Mouse (Mus musculus) lung, adult 10 weeks (tissue): Measurements from ENCODE around the gene Skiv2l. TPM values are rescaled to one million over a fixed set of nuclear protein-coding genes. Genes with fewer than 3 reads are reported as not detected.

Source experiments
- polyA plus RNA-seq: library from polyadenylated mRNA; stranded (reverse); fragments of 350-450 nt; fragmentation: Illumina TruSeq; extraction: RNeasy Lipid Tissue Mini Kit (QIAGEN cat#74804); gene quantifications from one replicate; pipeline ENCODE4 v1.2.3, GENCODE M21; 2014; ENCODE audit warnings: low read depth, low replicate concordance; ENCODE audit not compliant: insufficient read depth

Gene Skiv2l
- 19.3 TPM for polyA plus RNA-seq

GRCm38 (mm10) chr17:34849722-34850516 is at the start of gene Skiv2l, which contains the start of gene Nelfe:
TSS of gene Skiv2l (minus strand) at chr17:34850210.
TSS of gene Nelfe (plus strand) at chr17:34850391.

GRCm38 (mm10) chr17:34898160-34898586 is 48.2 kb upstream of the Skiv2l start, which contains the start of the genes C2 and Ehmt2:
TSS of gene C2 (minus strand) at chr17:34898265.
TSS of gene Ehmt2 (plus strand) at chr17:34898469.

GRCm38 (mm10) chr17:34881683-34882310 is 31.8 kb upstream of the Skiv2l start, which contains the start of gene Gm20547:
TSS of gene Gm20547 (minus strand) at chr17:34882042.

GRCm38 (mm10) chr17:34879336-34879879 is 29.4 kb upstream of the Skiv2l start, which contains the start of gene Zbtb12:
TSS of gene Zbtb12 (plus strand) at chr17:34879483.

GRCm38 (mm10) chr17:34862416-34863081 is 12.5 kb upstream of the Skiv2l start, which contains the start of gene Cfb:
TSS of gene Cfb (minus strand) at chr17:34862518.

DNA sequence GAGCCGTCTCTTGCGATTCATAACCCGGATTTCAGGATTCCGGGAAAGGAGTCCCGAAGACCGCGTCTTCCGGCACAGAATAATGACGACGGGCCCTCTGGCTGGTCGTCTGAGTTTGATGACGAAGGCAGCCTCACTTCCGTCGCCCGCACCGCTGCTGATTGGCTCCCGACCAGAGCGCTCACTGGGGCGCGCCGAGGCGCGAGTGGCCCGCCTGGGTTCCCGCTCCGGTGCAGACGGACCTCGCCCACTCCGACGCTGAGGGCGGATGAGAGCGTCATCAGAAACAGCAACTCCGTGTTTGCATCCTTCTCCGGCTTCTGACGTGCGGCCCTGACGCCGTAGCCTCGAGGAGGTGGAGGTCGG is 13.2 kb downstream of the Skiv2l start, which contains the start of the genes Stk19 and Dxo:
Gene Stk19 (minus strand): TSS at position 90 of the 366 bp plus-strand sequence.
Gene Dxo (plus strand): TSS at position 164 of the 366 bp plus-strand sequence.

DNA sequence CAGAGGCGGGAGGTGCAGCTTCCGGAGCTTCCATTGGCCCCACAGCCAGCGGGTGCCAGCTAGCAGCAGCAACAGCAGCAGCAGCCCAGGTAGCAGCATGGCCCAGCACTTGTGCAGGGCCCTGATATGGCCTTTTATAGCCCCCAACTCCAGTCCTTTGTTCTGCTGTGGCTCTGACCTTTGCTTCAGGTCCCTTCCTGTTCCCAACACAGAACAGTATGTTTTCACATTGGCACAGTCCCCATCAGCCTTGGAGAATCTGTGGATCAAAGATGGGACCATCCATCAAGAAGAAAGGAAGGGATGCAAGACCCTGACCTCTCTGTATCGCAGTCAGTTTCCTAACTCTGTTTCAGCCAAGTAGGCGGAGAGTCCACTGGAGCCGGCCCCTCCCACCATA is 45.7 kb downstream of the Skiv2l start, which contains the start of gene Cyp21a1:
Gene Cyp21a1 (minus strand): TSS at position 261 of the 400 bp plus-strand sequence.

Other genes starting within 250 kb of the Skiv2l start
- 48.1 TPM for gene Rnf5, start 246.5 kb downstream of the Skiv2l start, polyA plus RNA-seq
- gene Agpat1, start 245.9 kb downstream of the Skiv2l start, polyA plus RNA-seq, result 36.8 TPM
- gene Egfl8, start 234.2 kb downstream of the Skiv2l start, polyA plus RNA-seq, result 4.1 TPM
- 30.7 TPM for gene Ppt2, start 221.7 kb downstream of the Skiv2l start, polyA plus RNA-seq
- gene Prrt1, start 220.7 kb downstream of the Skiv2l start, polyA plus RNA-seq, result 1.6 TPM
- gene Fkbpl, start 205.4 kb downstream of the Skiv2l start, polyA plus RNA-seq, result 6.8 TPM
- 31.2 TPM for gene Atf6b, start 203.1 kb downstream of the Skiv2l start, polyA plus RNA-seq
- 7.5 TPM for gene Tnxb, start 179.7 kb downstream of the Skiv2l start, polyA plus RNA-seq
- 122 TPM for gene C4b, start 106.3 kb downstream of the Skiv2l start, polyA plus RNA-seq
- not detected for gene Cyp21a1, start 45.6 kb downstream of the Skiv2l start, polyA plus RNA-seq
- 27.3 TPM for gene Stk19, start 13.3 kb downstream of the Skiv2l start, polyA plus RNA-seq
- 27.5 TPM for gene Dxo, start 13.2 kb downstream of the Skiv2l start, polyA plus RNA-seq
- gene Nelfe, start 181 bp upstream of the Skiv2l start, polyA plus RNA-seq, result 30.3 TPM
- gene Cfb, start 12.3 kb upstream of the Skiv2l start, polyA plus RNA-seq, result 38.7 TPM
- gene Zbtb12, start 29.3 kb upstream of the Skiv2l start, polyA plus RNA-seq, result 4.5 TPM
- gene Gm20547, start 31.8 kb upstream of the Skiv2l start, polyA plus RNA-seq, result not detected
- 24.6 TPM for gene C2, start 48.1 kb upstream of the Skiv2l start, polyA plus RNA-seq
- 39.7 TPM for gene Ehmt2, start 48.3 kb upstream of the Skiv2l start, polyA plus RNA-seq
- gene Slc44a4, start 64.3 kb upstream of the Skiv2l start, polyA plus RNA-seq, result 9.2 TPM
- 22.0 TPM for gene Neu1, start 81.0 kb upstream of the Skiv2l start, polyA plus RNA-seq
- gene Hspa1b, start 109.0 kb upstream of the Skiv2l start, polyA plus RNA-seq, result 18.0 TPM
- not detected for gene Gm20481, start 119.7 kb upstream of the Skiv2l start, polyA plus RNA-seq
- gene Hspa1a, start 121.9 kb upstream of the Skiv2l start, polyA plus RNA-seq, result 15.5 TPM
- gene Hspa1l, start 122.5 kb upstream of the Skiv2l start, polyA plus RNA-seq, result 1.2 TPM
- 34.0 TPM for gene Lsm2, start 131.7 kb upstream of the Skiv2l start, polyA plus RNA-seq
- 25.7 TPM for gene Vars, start 150.8 kb upstream of the Skiv2l start, polyA plus RNA-seq
- 0.74 TPM for gene Vwa7, start 166.4 kb upstream of the Skiv2l start, polyA plus RNA-seq
- 1.3 TPM for gene Sapcd1, start 177.8 kb upstream of the Skiv2l start, polyA plus RNA-seq
- 3.1 TPM for gene Msh5, start 196.5 kb upstream of the Skiv2l start, polyA plus RNA-seq
- 242 TPM for gene Clic1, start 199.8 kb upstream of the Skiv2l start, polyA plus RNA-seq
- 99.2 TPM for gene Ddah2, start 208.8 kb upstream of the Skiv2l start, polyA plus RNA-seq
- gene Ly6g6c, start 215.2 kb upstream of the Skiv2l start, polyA plus RNA-seq, result 2.4 TPM
- 0.84 TPM for gene Mpig6b, start 216.0 kb upstream of the Skiv2l start, polyA plus RNA-seq
- gene Ly6g6e, start 226.7 kb upstream of the Skiv2l start, polyA plus RNA-seq, result 1.4 TPM
- gene Ly6g6d, start 227.9 kb upstream of the Skiv2l start, polyA plus RNA-seq, result 13.1 TPM
- gene Ly6g6f, start 235.4 kb upstream of the Skiv2l start, polyA plus RNA-seq, result not detected
- 72.3 TPM for gene Abhd16a, start 239.1 kb upstream of the Skiv2l start, polyA plus RNA-seq